Mouse (Mus musculus) stomach, postnatal 0 days (tissue): ENCODE measurements at regions not wholly inside any gene's neighbourhood (a gene's known extent, or its start where the extent isn't known, plus 50 kb on each side); places are given as distances from the start of the nearest gene placed in this dataset.

ENCODE experiments used
- ATAC-seq: fragments of 200-750 bp; cut with Nextera tagmentation; 2 replicates; pipeline ENCODE4 v1.8.0; 2017; ENCODE audit not compliant: low FRiP score, low TSS enrichment
- DNase-seq: peaks from one replicate; pipeline ENCODE4 v3.0.0-alpha.2; 2016; ENCODE audit warnings: low spot score
- H3K27ac ChIP-seq: fragments of 300-500 bp; sonication (generic); replicated peaks from 2 replicates; pipeline ENCODE4 v1.5.1; 2014; ENCODE audit warnings: mild to moderate bottlenecking, control low read depth
- H3K27me3 ChIP-seq: fragments of 300-500 bp; sonication (generic); 2 replicates; pipeline ENCODE4 v1.6.1; 2014; ENCODE audit warnings: low read length; ENCODE audit not compliant: control insufficient read depth, insufficient read depth
- H3K36me3 ChIP-seq: fragments of 300-500 bp; sonication (generic); 2 replicates; pipeline ENCODE4 v1.6.1; 2014; ENCODE audit warnings: low read length, mixed read lengths; ENCODE audit not compliant: control insufficient read depth, insufficient read depth
- H3K4me1 ChIP-seq: fragments of 300-500 bp; sonication (generic); replicated peaks from 2 replicates; pipeline ENCODE4 v1.6.1; 2014; ENCODE audit warnings: antibody characterized with exemption; ENCODE audit not compliant: control insufficient read depth, insufficient read depth
- H3K4me2 ChIP-seq: fragments of 300-500 bp; sonication (generic); replicated peaks from 2 replicates; pipeline ENCODE4 v1.6.1; 2014; ENCODE audit warnings: low read depth, mild to moderate bottlenecking, control low read depth, moderate library complexity
- H3K4me3 ChIP-seq: fragments of 300-500 bp; sonication (generic); 2 replicates; pipeline ENCODE4 v1.5.1; 2014; ENCODE audit warnings: low read depth, low read length, control low read depth
- H3K9ac ChIP-seq: fragments of 300-500 bp; sonication (generic); 2 replicates; pipeline ENCODE4 v1.6.1; 2014; ENCODE audit warnings: mild to moderate bottlenecking, low read length, control low read depth, mixed read lengths
- H3K9me3 ChIP-seq: fragments of 300-500 bp; sonication (generic); 2 replicates; pipeline ENCODE4 v1.6.1; 2016; ENCODE audit warnings: low read length; ENCODE audit not compliant: control insufficient read depth
- CTCF ChIP-seq: IDR thresholded peaks from 2 replicates; pipeline ENCODE4 v1.5.1; 2016; ENCODE audit warnings: antibody characterized with exemption, low read depth, mild to moderate bottlenecking, moderate library complexity
- EP300 ChIP-seq: optimal IDR thresholded peaks from 2 replicates; pipeline ENCODE3; 2016; ENCODE audit warnings: antibody characterized with exemption
- WGBS: fragments of 180-500 bp; shearing (Covaris S2); extraction: QIAGEN DNeasy Blood & Tissue Kit; methylation state at CpG from one replicate; pipeline ENCODE4 v1.1.7; 2014; 5-methylcytosine and 5-hydroxymethylcytosine counted together

- no peak overlapping the region for H3K4me2 ChIP-seq
- DNase-seq (no peak), ATAC-seq (no peak)
- no peak overlapping the region for H3K4me3 ChIP-seq
- 66% methylated on average over 2 of the region's 2 CpGs for WGBS
- H3K27ac ChIP-seq = no peak overlapping the region
- H3K27me3 ChIP-seq = no peaks in the 10 kb centered on the region
- H3K4me1 ChIP-seq = no peaks in the 10 kb centered on the region
- H3K9ac ChIP-seq = no peak overlapping the region
- no peak for TF ChIP-seq EP300
- TF ChIP-seq CTCF = no peak
- H3K9me3 ChIP-seq = no peaks in the 10 kb centered on the region
- H3K36me3 ChIP-seq = no peaks in the 10 kb centered on the region
Observed at GRCm38 (mm10) chr5:133505661-133506060, 593.9 kb upstream of the Castor2 start.

GRCm38 (mm10) chr5:133487806-133488290 lies 611.7 kb upstream of the Castor2 start:
- no peaks in the 10 kb centered on the region for H3K27me3 ChIP-seq
- TF ChIP-seq EP300 (no peak), CTCF (no peak)
- no peak overlapping the region for H3K9ac ChIP-seq
- no peaks in the 10 kb centered on the region for H3K36me3 ChIP-seq
- DNase-seq = peak; percentile 24
- no peak overlapping the region for H3K27ac ChIP-seq
- H3K9me3 ChIP-seq = no peaks in the 10 kb centered on the region
- H3K4me3 ChIP-seq = no peak overlapping the region
- no peaks in the 10 kb centered on the region for H3K4me1 ChIP-seq
- WGBS = 25% methylated on average over 5 of the region's 5 CpGs
- no peak overlapping the region for H3K4me2 ChIP-seq
- ATAC-seq = no peak

- DNase-seq (no peak), ATAC-seq (no peak)
- no peaks in the 10 kb centered on the region for H3K9me3 ChIP-seq
- H3K27me3 ChIP-seq = no peaks in the 10 kb centered on the region
- H3K27ac ChIP-seq = no peak overlapping the region
- WGBS = 66% methylated on average over 14 of the region's 14 CpGs
- H3K9ac ChIP-seq = no peak overlapping the region
- no peaks in the 10 kb centered on the region for H3K4me1 ChIP-seq
- H3K4me2 ChIP-seq = no peak overlapping the region
- H3K36me3 ChIP-seq = no peaks in the 10 kb centered on the region
- H3K4me3 ChIP-seq = no peak overlapping the region
- TF ChIP-seq CTCF (no peak), EP300 (no peak)
Observed at GRCm38 (mm10) chr5:133482291-133483086, 617.0 kb upstream of the Castor2 start.

- Histone ChIP-seq H3K27ac (no peak overlapping the region), H3K36me3 (no peaks in the 10 kb centered on the region), H3K4me2 (no peak overlapping the region), H3K27me3 (no peaks in the 10 kb centered on the region), H3K9me3 (no peaks in the 10 kb centered on the region), H3K9ac (no peak overlapping the region), H3K4me3 (no peak overlapping the region), H3K4me1 (no peaks in the 10 kb centered on the region)
- WGBS = 73% methylated on average over 6 of the region's 6 CpGs
- DNase-seq (no peak), ATAC-seq (no peak)
- no peak for TF ChIP-seq CTCF
- TF ChIP-seq EP300 = no peak
Observed at GRCm38 (mm10) chr5:133479205-133479604, 620.3 kb upstream of the Castor2 start.

GRCm38 (mm10) chr5:133453349-133454049 lies 646.0 kb upstream of the Castor2 start:
- no peaks in the 10 kb centered on the region for H3K27me3 ChIP-seq
- DNase-seq (no peak), ATAC-seq (no peak)
- WGBS = 76% methylated on average over 7 of the region's 7 CpGs
- no peaks in the 10 kb centered on the region for H3K4me1 ChIP-seq
- no peak for TF ChIP-seq EP300
- no peak for TF ChIP-seq CTCF
- H3K9ac ChIP-seq = no peak overlapping the region
- H3K36me3 ChIP-seq = no peaks in the 10 kb centered on the region
- H3K4me2 ChIP-seq = no peak overlapping the region
- no peak overlapping the region for H3K4me3 ChIP-seq
- H3K9me3 ChIP-seq = no peaks in the 10 kb centered on the region
- no peak overlapping the region for H3K27ac ChIP-seq

- TF ChIP-seq CTCF (no peak), EP300 (no peak)
- H3K27ac ChIP-seq = no peak overlapping the region
- no peak overlapping the region for H3K9ac ChIP-seq
- no peaks in the 10 kb centered on the region for H3K27me3 ChIP-seq
- no peaks in the 10 kb centered on the region for H3K36me3 ChIP-seq
- H3K4me2 ChIP-seq = no peak overlapping the region
- H3K9me3 ChIP-seq = no peaks in the 10 kb centered on the region
- no peak for DNase-seq
- no peak for ATAC-seq
- no peak overlapping the region for H3K4me3 ChIP-seq
- 83% methylated on average over 3 of the region's 3 CpGs for WGBS
- H3K4me1 ChIP-seq = no peaks in the 10 kb centered on the region
Observed at GRCm38 (mm10) chr5:133449926-133450325, 649.6 kb upstream of the Castor2 start.
